Mouse (Mus musculus) kidney, adult 9 months (tissue): Measurements from ENCODE around the gene Ccp110.

Experiments
- DNase-seq: peaks from one replicate; pipeline ENCODE4 v3.0.0; 2022

Ccp110 gene

GRCm38 (mm10) chr7:118728846-118729587 is 16.7 kb downstream of the Ccp110 start:
- no peak for DNase-seq

GRCm38 (mm10) chr7:118731781-118732180 is 19.4 kb downstream of the Ccp110 start:
- no peak for DNase-seq

GRCm38 (mm10) chr7:118733225-118733624 is 20.9 kb downstream of the Ccp110 start:
- DNase-seq: no peak

GRCm38 (mm10) chr7:118738730-118739129 is 26.4 kb downstream of the Ccp110 start:
- DNase-seq: no peak

GRCm38 (mm10) chr7:118739975-118740531 is 27.7 kb downstream of the Ccp110 start, which contains the start of gene Vps35l:
Gene Vps35l (plus strand): TSS chr7:118740226.
- peak; percentile 87 for DNase-seq

- DNase-seq: peak; percentile 97
Observed at GRCm38 (mm10) chr7:118740532-118741338, 28.4 kb downstream of the Ccp110 start.

- no peak for DNase-seq
Observed at GRCm38 (mm10) chr7:118742278-118742677, 29.9 kb downstream of the Ccp110 start.

GRCm38 (mm10) chr7:118744766-118745165 is 32.4 kb downstream of the Ccp110 start:
- DNase-seq: no peak

GRCm38 (mm10) chr7:118747891-118748672 is 35.7 kb downstream of the Ccp110 start:
- DNase-seq: no peak

GRCm38 (mm10) chr7:118749706-118750105 is 37.4 kb downstream of the Ccp110 start:
- no peak for DNase-seq

- no peak for DNase-seq
Observed at GRCm38 (mm10) chr7:118751625-118752024, 39.3 kb downstream of the Ccp110 start.

- no peak for DNase-seq
Observed at GRCm38 (mm10) chr7:118755756-118756155, 43.4 kb downstream of the Ccp110 start.

- no peak for DNase-seq
Observed at GRCm38 (mm10) chr7:118756490-118757265, 44.3 kb downstream of the Ccp110 start.

- no peak for DNase-seq
Observed at GRCm38 (mm10) chr7:118758369-118758768, 46.0 kb downstream of the Ccp110 start.

GRCm38 (mm10) chr7:118759372-118759771 is 47.0 kb downstream of the Ccp110 start:
- DNase-seq: no peak

GRCm38 (mm10) chr7:118763939-118764338 is 51.6 kb downstream of the Ccp110 start:
- DNase-seq: peak; percentile 38

GRCm38 (mm10) chr7:118764725-118765124 is 52.4 kb downstream of the Ccp110 start:
- peak; percentile 37 for DNase-seq

- peak; percentile 77 for DNase-seq
Observed at GRCm38 (mm10) chr7:118765604-118766003, 53.3 kb downstream of the Ccp110 start.

- DNase-seq: peak; percentile 73
Observed at GRCm38 (mm10) chr7:118766119-118766833, 53.9 kb downstream of the Ccp110 start.

GRCm38 (mm10) chr7:118766834-118767224 is 54.5 kb downstream of the Ccp110 start:
- no peak for DNase-seq

GRCm38 (mm10) chr7:118769208-118769607 is 56.9 kb downstream of the Ccp110 start:
- no peak for DNase-seq
